Mouse (Mus musculus) kidney, embryonic 14.5 days (tissue): ENCODE measurements around the gene Prtg. TPM values are rescaled to one million over a fixed set of nuclear protein-coding genes. Genes with fewer than 3 reads are reported as not detected.

Experiments
- ATAC-seq: fragments of 200-750 bp; cut with Nextera tagmentation; 2 replicates; pipeline ENCODE4 v1.8.0; 2017; ENCODE audit warnings: moderate number of reproducible peaks, mild to moderate bottlenecking, moderate TSS enrichment, moderate library complexity; ENCODE audit not compliant: low FRiP score, low TSS enrichment
- H3K27ac ChIP-seq: fragments of 300-500 bp; sonication (generic); 2 replicates; pipeline ENCODE4 v1.5.1; 2014; ENCODE audit warnings: low read depth, mild to moderate bottlenecking, low read length, moderate library complexity, mixed read lengths
- H3K27me3 ChIP-seq: fragments of 300-500 bp; sonication (generic); 2 replicates; pipeline ENCODE4 v1.6.1; 2014; ENCODE audit warnings: mild to moderate bottlenecking, low read length; ENCODE audit not compliant: control insufficient read depth, insufficient read depth
- H3K36me3 ChIP-seq: fragments of 300-500 bp; sonication (generic); 2 replicates; pipeline ENCODE4 v1.6.1; 2014; ENCODE audit warnings: low read length, mixed read lengths; ENCODE audit not compliant: control insufficient read depth, insufficient read depth
- H3K4me1 ChIP-seq: fragments of 300-500 bp; sonication (generic); 2 replicates; pipeline ENCODE4 v1.6.1; 2014; ENCODE audit warnings: low read length, mixed read lengths; ENCODE audit not compliant: control insufficient read depth, insufficient read depth
- H3K4me2 ChIP-seq: fragments of 300-500 bp; sonication (generic); replicated peaks from 2 replicates; pipeline ENCODE4 v1.6.1; 2014; ENCODE audit warnings: low read depth, mild to moderate bottlenecking, low read length
- H3K4me3 ChIP-seq: fragments of 300-500 bp; sonication (generic); 2 replicates; pipeline ENCODE4 v1.5.1; 2014; ENCODE audit warnings: mild to moderate bottlenecking, low read length
- H3K9ac ChIP-seq: fragments of 300-500 bp; sonication (generic); 2 replicates; pipeline ENCODE4 v1.6.1; 2014; ENCODE audit warnings: low read depth, mild to moderate bottlenecking, low read length, moderate library complexity
- H3K9me3 ChIP-seq: fragments of 300-500 bp; sonication (generic); 2 replicates; pipeline ENCODE4 v1.6.1; 2016; ENCODE audit warnings: low read length; ENCODE audit not compliant: control insufficient read depth
- WGBS: fragments of 180-500 bp; shearing (Covaris S2); extraction: QIAGEN DNeasy Blood & Tissue Kit; methylation state at CpG from one replicate; pipeline ENCODE4 v1.1.7; 2014; 5-methylcytosine and 5-hydroxymethylcytosine counted together
- polyA plus RNA-seq: library from polyadenylated mRNA; unstranded; fragments of >200 nt; fragmentation: Nextera tagmentation; extraction: Ambion mirVana; gene quantifications from 2 replicates; pipeline ENCODE4 v1.2.1, GENCODE M21; 2014

Prtg gene
- polyA plus RNA-seq, 1 experiment from 2014 or later = 4.6 TPM

DNA sequence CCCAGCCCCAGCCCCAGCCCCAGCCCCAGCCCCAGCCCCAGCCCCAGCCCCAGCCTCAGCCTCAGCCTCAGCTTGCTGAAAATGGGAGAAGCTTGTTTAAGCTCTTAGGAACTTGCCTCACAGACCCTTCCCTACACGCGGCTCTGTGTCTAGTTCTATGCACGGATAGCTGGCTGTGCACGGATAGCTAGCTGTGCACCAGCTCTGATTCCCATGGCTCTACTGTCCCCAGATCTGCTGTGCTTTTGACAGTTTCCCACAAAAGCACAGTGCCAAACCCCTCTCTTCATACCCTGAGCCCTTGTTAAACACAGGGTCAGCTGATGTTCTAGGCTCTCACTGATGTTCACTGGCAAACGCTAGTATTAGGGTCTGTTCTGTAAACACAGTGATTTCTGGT, 86.1 kb downstream of the Prtg start:
- no peak overlapping the region for H3K4me3 ChIP-seq
- H3K27ac ChIP-seq = no peak overlapping the region
- no peaks in the 10 kb centered on the region for H3K4me1 ChIP-seq
- no peak overlapping the region for H3K4me2 ChIP-seq
- peaks cover 25% of the 10 kb centered on the region for H3K36me3 ChIP-seq
- H3K9me3 ChIP-seq = no peaks in the 10 kb centered on the region
- WGBS = 98% methylated on average over 5 of the region's 5 CpGs
- no peak for ATAC-seq
- H3K9ac ChIP-seq = no peak overlapping the region
- no peaks in the 10 kb centered on the region for H3K27me3 ChIP-seq

DNA sequence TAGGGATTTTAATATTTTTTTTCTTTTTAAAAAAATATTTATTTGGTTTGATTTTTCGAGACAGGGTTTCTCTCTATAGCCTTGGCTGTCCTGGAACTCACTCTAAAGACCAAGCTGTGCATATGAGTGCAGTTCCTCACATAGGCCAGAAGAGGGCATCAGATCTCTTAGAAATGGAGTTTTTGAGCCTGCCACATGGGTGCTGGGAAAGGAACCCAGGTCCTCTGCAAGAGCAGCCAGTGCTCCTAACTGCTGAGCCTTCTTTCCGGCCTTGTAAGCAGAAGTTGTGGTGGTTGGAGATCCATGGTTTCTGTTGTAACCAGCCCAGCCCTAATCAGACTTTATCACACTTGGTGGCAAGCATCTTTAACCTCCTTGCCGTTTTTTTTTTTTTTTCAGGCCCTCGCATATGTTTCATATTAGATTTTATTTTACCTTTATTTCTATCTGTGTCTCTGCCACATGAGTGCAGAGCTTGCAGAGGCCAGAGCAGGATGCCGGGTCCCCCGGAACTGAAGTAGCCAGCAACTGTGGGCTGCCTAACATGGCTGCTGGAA, 88.2 kb downstream of the Prtg start:
- Histone ChIP-seq H3K4me1 (no peaks in the 10 kb centered on the region), H3K9ac (no peak overlapping the region), H3K27me3 (no peaks in the 10 kb centered on the region), H3K9me3 (no peaks in the 10 kb centered on the region), H3K36me3 (peaks cover 25% of the 10 kb centered on the region), H3K4me3 (no peak overlapping the region), H3K27ac (no peak overlapping the region), H3K4me2 (no peak overlapping the region)
- 96% methylated on average over 6 of the region's 6 CpGs for WGBS
- no peak for ATAC-seq

DNA sequence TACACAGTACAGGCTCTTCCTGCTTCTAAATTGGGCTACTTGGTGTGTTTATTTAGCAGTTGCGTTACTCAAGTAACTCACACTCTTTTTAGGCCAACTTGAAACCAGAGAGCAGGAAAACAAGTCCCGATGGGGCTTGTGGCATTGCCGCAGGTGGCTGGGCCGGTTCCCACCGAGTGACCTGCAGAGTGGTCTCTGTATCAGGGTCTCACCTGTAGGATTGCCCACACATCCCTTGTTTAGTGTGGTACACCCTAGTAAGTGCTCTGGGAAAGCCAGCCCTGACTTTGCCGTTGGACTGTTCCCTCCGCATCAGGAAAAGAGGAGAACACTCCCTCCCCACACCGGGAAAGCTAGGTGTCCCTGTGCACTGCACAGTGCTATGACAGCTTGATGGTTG, 95.4 kb downstream of the Prtg start:
- Histone ChIP-seq H3K27ac (no peak overlapping the region), H3K36me3 (peaks cover 12% of the 10 kb centered on the region), H3K4me3 (no peak overlapping the region), H3K9me3 (no peaks in the 10 kb centered on the region), H3K9ac (no peak overlapping the region), H3K27me3 (no peaks in the 10 kb centered on the region), H3K4me2 (no peak overlapping the region), H3K4me1 (no peaks in the 10 kb centered on the region)
- WGBS = 72% methylated on average over 8 of the region's 8 CpGs
- ATAC-seq = no peak

DNA sequence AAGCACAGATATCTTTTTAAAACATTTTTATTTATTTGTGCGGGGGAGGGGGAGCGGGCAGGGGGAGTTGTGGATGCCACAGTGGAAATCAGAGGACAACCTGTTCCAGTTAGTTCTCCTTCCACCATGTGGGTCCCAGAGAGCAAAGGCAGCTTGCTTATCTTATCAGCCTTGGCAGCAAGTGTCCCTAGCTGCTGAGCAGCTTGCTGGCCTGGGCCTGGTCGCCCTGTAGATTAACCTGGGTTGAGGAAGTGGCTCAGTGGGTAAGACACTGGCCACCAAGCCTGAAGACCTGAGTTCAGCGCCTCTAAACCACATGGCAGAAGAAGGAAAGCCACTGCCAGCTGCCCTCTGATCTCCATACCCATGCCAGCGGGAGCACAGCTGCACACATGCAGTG, 95.9 kb downstream of the Prtg start:
- WGBS = 92% methylated on average over 5 of the region's 5 CpGs
- no peaks in the 10 kb centered on the region for H3K4me1 ChIP-seq
- peaks cover 13% of the 10 kb centered on the region for H3K36me3 ChIP-seq
- no peak overlapping the region for H3K27ac ChIP-seq
- no peak for ATAC-seq
- no peak overlapping the region for H3K4me3 ChIP-seq
- no peaks in the 10 kb centered on the region for H3K9me3 ChIP-seq
- no peak overlapping the region for H3K9ac ChIP-seq
- H3K27me3 ChIP-seq = no peaks in the 10 kb centered on the region
- H3K4me2 ChIP-seq = no peak overlapping the region

DNA sequence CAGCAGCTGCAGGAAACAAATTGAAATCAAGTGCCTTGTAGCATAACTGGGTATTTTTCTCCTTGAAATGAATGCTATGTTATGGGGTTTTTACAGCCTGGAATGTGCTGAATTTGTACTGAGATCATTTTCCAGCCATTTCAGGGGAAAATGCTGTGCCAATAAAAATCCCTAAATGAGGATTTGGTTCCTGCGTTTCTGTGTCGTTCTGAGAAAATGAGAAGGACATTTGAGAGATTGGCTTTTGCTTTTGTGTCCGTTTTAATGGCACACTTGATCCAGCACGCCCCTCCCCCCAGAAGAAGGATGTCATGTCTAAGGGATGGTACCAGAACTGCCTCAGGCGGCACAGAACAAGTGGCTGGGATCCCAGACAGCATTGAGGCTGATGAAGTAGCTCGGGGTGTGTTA, 100.0 kb downstream of the Prtg start:
- H3K4me1 ChIP-seq = no peaks in the 10 kb centered on the region
- no peak overlapping the region for H3K27ac ChIP-seq
- H3K9ac ChIP-seq = no peak overlapping the region
- peaks cover 19% of the 10 kb centered on the region for H3K36me3 ChIP-seq
- WGBS = 77% methylated on average over 6 of the region's 6 CpGs
- no peak overlapping the region for H3K4me2 ChIP-seq
- no peak for ATAC-seq
- no peak overlapping the region for H3K4me3 ChIP-seq
- no peaks in the 10 kb centered on the region for H3K9me3 ChIP-seq
- no peaks in the 10 kb centered on the region for H3K27me3 ChIP-seq

DNA sequence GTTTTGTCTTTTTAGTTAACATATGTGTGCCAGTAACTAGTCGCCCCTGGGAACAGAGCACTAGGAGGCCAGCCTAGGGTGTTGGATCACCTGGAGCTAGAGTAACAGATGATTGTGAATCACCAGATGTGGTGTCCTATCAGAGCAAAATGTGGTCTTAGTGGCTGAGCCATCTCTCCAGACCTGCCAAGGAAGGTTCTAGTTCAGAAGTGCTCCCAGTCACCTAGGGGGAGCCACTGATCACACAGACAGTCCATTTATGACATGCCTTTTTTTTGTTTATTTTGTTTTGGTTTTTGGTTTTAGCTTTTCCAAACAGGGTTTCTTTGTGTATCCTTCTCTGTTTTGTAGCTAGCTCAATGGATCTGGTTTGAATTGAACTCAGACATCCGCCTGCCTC, 104.7 kb downstream of the Prtg start:
- ATAC-seq = no peak
- peaks cover 11% of the 10 kb centered on the region; the same call in 1 of the 2 replicates for H3K36me3 ChIP-seq
- H3K27me3 ChIP-seq = no peaks in the 10 kb centered on the region
- H3K4me3 ChIP-seq = no peak overlapping the region
- H3K27ac ChIP-seq = no peak overlapping the region
- WGBS = 93% methylated on average over 2 of the region's 2 CpGs
- H3K4me2 ChIP-seq = no peak overlapping the region
- no peak overlapping the region for H3K9ac ChIP-seq
- no peaks in the 10 kb centered on the region for H3K9me3 ChIP-seq
- H3K4me1 ChIP-seq = no peaks in the 10 kb centered on the region

DNA sequence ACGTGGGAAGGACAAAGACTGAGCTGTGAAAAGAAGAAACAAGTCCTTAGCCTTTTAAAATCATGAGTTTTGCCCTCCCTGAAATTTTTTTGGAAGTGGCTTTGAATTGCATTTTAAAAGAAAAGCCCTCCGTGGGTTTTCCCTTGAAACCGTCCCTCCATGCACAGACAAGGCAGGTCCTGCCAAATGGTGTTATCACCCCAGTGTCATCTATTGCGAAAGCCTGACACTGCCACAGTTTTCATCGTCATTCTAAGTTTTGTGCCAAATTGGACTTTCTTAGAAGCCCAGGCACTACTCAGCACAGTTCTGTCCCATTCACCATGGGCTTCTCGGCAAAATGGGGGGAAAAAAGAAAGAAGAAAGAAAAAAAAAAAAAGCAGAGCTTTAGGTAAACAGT, 106.9 kb downstream of the Prtg start:
- H3K27me3 ChIP-seq = no peaks in the 10 kb centered on the region
- no peak overlapping the region; the same call in 1 of the 2 replicates for H3K4me2 ChIP-seq
- 37% methylated on average over 6 of the region's 6 CpGs for WGBS
- H3K4me1 ChIP-seq = no peaks in the 10 kb centered on the region
- no peak for ATAC-seq
- no peaks in the 10 kb centered on the region for H3K9me3 ChIP-seq
- no peak overlapping the region for H3K27ac ChIP-seq
- H3K9ac ChIP-seq = no peak overlapping the region
- H3K4me3 ChIP-seq = no peak overlapping the region
- H3K36me3 ChIP-seq = peaks cover 3% of the 10 kb centered on the region; the same call in 1 of the 2 replicates

DNA sequence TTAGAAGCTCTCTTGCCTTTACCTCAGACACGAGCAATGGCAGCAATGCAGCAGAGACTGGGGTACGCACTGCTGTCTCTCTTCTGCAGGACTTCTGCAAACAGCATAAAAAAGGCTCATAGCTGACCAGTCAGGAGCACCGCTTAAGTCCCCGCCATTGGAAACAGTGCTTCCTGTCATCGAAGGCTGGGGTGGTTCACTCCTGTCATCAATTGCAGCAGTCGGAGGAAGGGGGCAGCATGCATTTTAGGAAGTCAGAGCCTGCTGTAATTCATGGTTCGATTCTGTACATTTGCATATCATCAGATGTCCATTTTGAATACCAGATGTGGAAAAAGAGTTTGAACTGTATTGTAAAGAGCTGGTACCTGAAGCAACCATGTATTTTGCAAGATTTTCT, 109.1 kb downstream of the Prtg start:
- no peak overlapping the region for H3K4me2 ChIP-seq
- no peaks in the 10 kb centered on the region for H3K27me3 ChIP-seq
- H3K9ac ChIP-seq = no peak overlapping the region
- ATAC-seq = no peak
- no peaks in the 10 kb centered on the region for H3K4me1 ChIP-seq
- peaks cover 3% of the 10 kb centered on the region; the same call in 1 of the 2 replicates for H3K36me3 ChIP-seq
- no peaks in the 10 kb centered on the region for H3K9me3 ChIP-seq
- 65% methylated on average over 7 of the region's 7 CpGs for WGBS
- no peak overlapping the region for H3K27ac ChIP-seq
- H3K4me3 ChIP-seq = no peak overlapping the region

DNA sequence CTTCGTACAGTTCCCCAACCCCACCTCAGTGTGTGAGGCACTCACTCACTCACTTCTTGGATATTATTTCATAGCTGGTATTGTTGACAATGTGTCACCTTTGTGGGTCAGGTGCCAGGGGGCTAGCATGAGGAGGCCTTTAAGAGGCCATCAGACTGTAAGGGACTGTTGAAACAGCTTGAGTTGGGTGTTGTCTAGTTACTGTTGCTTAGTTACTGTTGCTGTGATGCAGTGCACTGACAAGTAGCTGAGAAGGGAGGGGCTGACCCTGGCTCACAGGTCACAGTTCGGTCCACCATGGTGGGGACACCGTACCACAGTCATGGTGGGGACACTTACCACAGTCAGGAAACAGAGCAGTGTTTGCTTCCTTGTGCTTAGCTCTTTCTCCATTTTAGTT, 116.4 kb downstream of the Prtg start:
- no peaks in the 10 kb centered on the region for H3K27me3 ChIP-seq
- no peak overlapping the region for H3K27ac ChIP-seq
- H3K4me3 ChIP-seq = no peak overlapping the region
- H3K36me3 ChIP-seq = no peaks in the 10 kb centered on the region
- H3K4me2 ChIP-seq = no peak overlapping the region
- H3K4me1 ChIP-seq = peaks cover 5% of the 10 kb centered on the region; the same call in 1 of the 2 replicates
- no peak overlapping the region for H3K9ac ChIP-seq
- H3K9me3 ChIP-seq = no peaks in the 10 kb centered on the region
- 79% methylated on average over 3 of the region's 3 CpGs for WGBS
- no peak for ATAC-seq
